Mouse (Mus musculus): ENCODE data around the gene Mapk8ip2. TPM values are rescaled to one million over a fixed set of nuclear protein-coding genes. Genes with fewer than 3 reads are reported as not detected.

Gene Mapk8ip2
- polyA plus RNA-seq, 1 experiment from 2014 or later = 2.1 TPM

- ATAC-seq (ENCODE audit: insufficient number of reproducible peaks, insufficient read depth, low FRiP score, low TSS enrichment, low read depth) = no peak
- Histone ChIP-seq H3K9ac (replicated peaks) (no peak overlapping the region), H3K27me3 (no peaks in the 10 kb centered on the region; the same call in 1 of the 2 replicates), H3K9me3 (no peaks in the 10 kb centered on the region; the same call in 1 of the 2 replicates), H3K4me3 (replicated peaks) (no peak overlapping the region), H3K27ac (no peak overlapping the region), H3K4me1 (replicated peaks) (no peaks in the 10 kb centered on the region), H3K36me3 (no peaks in the 10 kb centered on the region), H3K4me2 (no peak overlapping the region)
- WGBS = 71% methylated on average over 12 of the region's 12 CpGs
These were observed 34.5 kb downstream of the Mapk8ip2 start for GRCm38 (mm10) chr15:89488182-89488581.

- Histone ChIP-seq H3K36me3 (no peaks in the 10 kb centered on the region), H3K9ac (replicated peaks) (no peak overlapping the region), H3K27me3 (no peaks in the 10 kb centered on the region; the same call in 1 of the 2 replicates), H3K4me3 (replicated peaks) (no peak overlapping the region), H3K9me3 (no peaks in the 10 kb centered on the region; the same call in 1 of the 2 replicates), H3K4me2 (no peak overlapping the region), H3K4me1 (replicated peaks) (no peaks in the 10 kb centered on the region), H3K27ac (no peak overlapping the region)
- ATAC-seq (ENCODE audit: insufficient number of reproducible peaks, insufficient read depth, low FRiP score, low TSS enrichment, low read depth) = no peak
- 36% methylated on average over 14 of the region's 14 CpGs for WGBS
These were observed 35.0 kb downstream of the Mapk8ip2 start for GRCm38 (mm10) chr15:89488611-89489117.

GRCm38 (mm10) chr15:89494970-89495369 lies 41.3 kb downstream of the Mapk8ip2 start:
- H3K4me1 ChIP-seq (replicated peaks) = peaks cover 12% of the 10 kb centered on the region
- 83% methylated on average over 4 of the region's 4 CpGs for WGBS
- no peak overlapping the region for H3K9ac ChIP-seq (replicated peaks)
- H3K4me3 ChIP-seq (replicated peaks) = no peak overlapping the region
- no peak overlapping the region for H3K4me2 ChIP-seq
- no peaks in the 10 kb centered on the region for H3K36me3 ChIP-seq
- no peak overlapping the region for H3K27ac ChIP-seq
- peaks cover 37% of the 10 kb centered on the region for H3K27me3 ChIP-seq
- no peaks in the 10 kb centered on the region; the same call in 1 of the 2 replicates for H3K9me3 ChIP-seq
- ATAC-seq (ENCODE audit: insufficient number of reproducible peaks, insufficient read depth, low FRiP score, low TSS enrichment, low read depth) = no peak

GRCm38 (mm10) chr15:89496131-89496530 lies 42.4 kb downstream of the Mapk8ip2 start:
- Histone ChIP-seq H3K4me2 (no peak overlapping the region), H3K4me3 (replicated peaks) (no peak overlapping the region), H3K9me3 (no peaks in the 10 kb centered on the region; the same call in 1 of the 2 replicates), H3K36me3 (no peaks in the 10 kb centered on the region), H3K4me1 (replicated peaks) (peaks cover 18% of the 10 kb centered on the region), H3K9ac (replicated peaks) (no peak overlapping the region), H3K27ac (no peak overlapping the region), H3K27me3 (peaks cover 45% of the 10 kb centered on the region)
- ATAC-seq (ENCODE audit: insufficient number of reproducible peaks, insufficient read depth, low FRiP score, low TSS enrichment, low read depth) = no peak
- 68% methylated on average over 4 of the region's 4 CpGs for WGBS

GRCm38 (mm10) chr15:89496841-89497240 lies 43.1 kb downstream of the Mapk8ip2 start:
- Histone ChIP-seq H3K4me2 (no peak overlapping the region), H3K9me3 (no peaks in the 10 kb centered on the region; the same call in 1 of the 2 replicates), H3K27me3 (peaks cover 51% of the 10 kb centered on the region), H3K4me1 (replicated peaks) (peaks cover 18% of the 10 kb centered on the region), H3K9ac (replicated peaks) (no peak overlapping the region), H3K36me3 (no peaks in the 10 kb centered on the region), H3K4me3 (replicated peaks) (no peak overlapping the region), H3K27ac (no peak overlapping the region)
- 46% methylated on average over 2 of the region's 2 CpGs for WGBS
- ATAC-seq (ENCODE audit: insufficient number of reproducible peaks, insufficient read depth, low FRiP score, low TSS enrichment, low read depth) = no peak

GRCm38 (mm10) chr15:89497391-89498048 lies 43.8 kb downstream of the Mapk8ip2 start:
- peaks cover 51% of the 10 kb centered on the region for H3K27me3 ChIP-seq
- peak overlapping the region; percentile 93; the same call in 1 of the 2 replicates for H3K4me2 ChIP-seq
- H3K4me1 ChIP-seq (replicated peaks) = peaks cover 18% of the 10 kb centered on the region
- no peak overlapping the region for H3K9ac ChIP-seq (replicated peaks)
- H3K27ac ChIP-seq = no peak overlapping the region
- WGBS = 33% methylated on average over 4 of the region's 4 CpGs
- ATAC-seq (ENCODE audit: insufficient number of reproducible peaks, insufficient read depth, low FRiP score, low TSS enrichment, low read depth) = no peak
- no peaks in the 10 kb centered on the region; the same call in 1 of the 2 replicates for H3K9me3 ChIP-seq
- no peak overlapping the region for H3K4me3 ChIP-seq (replicated peaks)
- no peaks in the 10 kb centered on the region for H3K36me3 ChIP-seq

- 2% methylated on average over 41 of the region's 41 CpGs for WGBS
- peak overlapping the region; percentile 93; the same call in 1 of the 2 replicates for H3K9ac ChIP-seq (replicated peaks)
- peaks cover 18% of the 10 kb centered on the region for H3K4me1 ChIP-seq (replicated peaks)
- H3K27ac ChIP-seq = peak overlapping the region; percentile 17; the same call in 1 of the 2 replicates
- peaks cover 2% of the 10 kb centered on the region for H3K36me3 ChIP-seq
- peak overlapping the region; percentile 87 for H3K4me3 ChIP-seq (replicated peaks)
- peak overlapping the region; percentile 93 for H3K4me2 ChIP-seq
- H3K27me3 ChIP-seq = peaks cover 51% of the 10 kb centered on the region
- H3K9me3 ChIP-seq = no peaks in the 10 kb centered on the region
- ATAC-seq (ENCODE audit: insufficient number of reproducible peaks, insufficient read depth, low FRiP score, low TSS enrichment, low read depth) = no peak
These were observed 44.6 kb downstream of the Mapk8ip2 start for GRCm38 (mm10) chr15:89498049-89498960.

GRCm38 (mm10) chr15:89498961-89499688 lies 45.4 kb downstream of the Mapk8ip2 start, which contains the start of gene Shank3:
TSS of gene Shank3 (plus strand) at chr15:89499623.
- ATAC-seq (ENCODE audit: insufficient number of reproducible peaks, insufficient read depth, low FRiP score, low TSS enrichment, low read depth) = peak; percentile 28
- peaks cover 51% of the 10 kb centered on the region for H3K27me3 ChIP-seq
- WGBS = under 1% methylated on average over 46 of the region's 72 CpGs
- peak within 1 kb of the TSS; percentile 70 for H3K27ac ChIP-seq
- peak within 1 kb of the TSS; percentile 87 for H3K4me3 ChIP-seq (replicated peaks)
- peak within 1 kb of the TSS; percentile 93 for H3K9ac ChIP-seq (replicated peaks)
- peak within 1 kb of the TSS; percentile 93 for H3K4me2 ChIP-seq
- peaks cover 10% of the 10 kb centered on the region for H3K36me3 ChIP-seq
- peaks cover 18% of the 10 kb centered on the region for H3K4me1 ChIP-seq (replicated peaks)
- no peaks in the 10 kb centered on the region for H3K9me3 ChIP-seq

- 0% methylated on average over 29 of the region's 60 CpGs for WGBS
- peak overlapping the region; percentile 70 for H3K27ac ChIP-seq
These were observed 46.1 kb downstream of the Mapk8ip2 start for GRCm38 (mm10) chr15:89499784-89500220.

GRCm38 (mm10) chr15:89500221-89500791 lies 46.6 kb downstream of the Mapk8ip2 start:
- Histone ChIP-seq H3K9me3 (no peaks in the 10 kb centered on the region), H3K4me1 (replicated peaks) (peaks cover 18% of the 10 kb centered on the region), H3K27ac (peak overlapping the region; percentile 70; the same call in 1 of the 2 replicates), H3K27me3 (peaks cover 51% of the 10 kb centered on the region), H3K36me3 (peaks cover 12% of the 10 kb centered on the region), H3K4me2 (peak overlapping the region; percentile 93), H3K4me3 (replicated peaks) (peak overlapping the region; percentile 87), H3K9ac (replicated peaks) (peak overlapping the region; percentile 93)
- WGBS = 1% methylated on average over 35 of the region's 35 CpGs
- ATAC-seq (ENCODE audit: insufficient number of reproducible peaks, insufficient read depth, low FRiP score, low TSS enrichment, low read depth) = peak; percentile 49

More at GRCm38 (mm10) chr15:89499784-89500220, 46.1 kb downstream of the Mapk8ip2 start:
- Histone ChIP-seq H3K4me3 (replicated peaks) (peak overlapping the region; percentile 87), H3K9ac (replicated peaks) (peak overlapping the region; percentile 93), H3K4me2 (peak overlapping the region; percentile 93), H3K27me3 (peaks cover 51% of the 10 kb centered on the region), H3K36me3 (peaks cover 12% of the 10 kb centered on the region), H3K9me3 (no peaks in the 10 kb centered on the region), H3K4me1 (replicated peaks) (peaks cover 18% of the 10 kb centered on the region)
- peak; percentile 64 for ATAC-seq (ENCODE audit: insufficient number of reproducible peaks, insufficient read depth, low FRiP score, low TSS enrichment, low read depth)
